ENCODE assay signal across 21 mouse cellular contexts in genomic region chr1:187803566-187803965, GRCm38 (mm10).
DNase-seq lines count a peak whose midpoint lies in the region; ATAC-seq and TF ChIP-seq lines count a peak whose summit lies in the region.
"Had no signal": no experiment of that assay in that cellular context is flagged by ENCODE, and none has a peak within 500 bp of the region (broad histone marks: within the 10 kb centered on the region; RNA-seq: fewer than 3 reads in every experiment).

No protein-coding gene starts in this region.

- H3K4me2 ChIP-seq in kidney, embryonic 14.5 days (replicated peaks; ENCODE audit: low read depth, low read length): no peak overlapping the region
- no peak overlapping the region for H3K4me2 ChIP-seq in neural tube, embryonic 12.5 days (replicated peaks)
- H3K4me2 ChIP-seq in limb, embryonic 12.5 days: peak overlapping the region; percentile 35
- H3K4me2 ChIP-seq: forebrain, embryonic 15.5 days; heart, embryonic 12.5 days; neural tube, embryonic 13.5 days had no signal

- H3K9ac ChIP-seq in kidney, embryonic 14.5 days (ENCODE audit: low read depth, low read length): no peak overlapping the region
- no peak overlapping the region for H3K9ac ChIP-seq in neural tube, embryonic 12.5 days
- H3K9ac ChIP-seq in limb, embryonic 12.5 days (replicated peaks): no peak overlapping the region
- H3K9ac ChIP-seq: forebrain, embryonic 15.5 days; heart, embryonic 12.5 days; liver, postnatal 0 days; neural tube, embryonic 13.5 days had no signal

- H3K9me3 ChIP-seq in kidney, embryonic 14.5 days (ENCODE audit: control insufficient read depth, low read length): no peaks in the 10 kb centered on the region
- H3K9me3 ChIP-seq in neural tube, embryonic 12.5 days: no peaks in the 10 kb centered on the region
- no peaks in the 10 kb centered on the region for H3K9me3 ChIP-seq in limb, embryonic 12.5 days
- H3K9me3 ChIP-seq: forebrain, embryonic 15.5 days; heart, embryonic 12.5 days; hindbrain, embryonic 10.5 days; neural tube, embryonic 13.5 days had no signal

- DNase-seq in kidney, adult 2 months: peak; percentile 43
- DNase-seq in neural tube, embryonic 10.5 days (ENCODE audit: extremely low spot score, low spot score): no peak
- DNase-seq in adrenal gland, adult 18-20 months (ENCODE audit: low spot score in 2 of 2): no peak
- no peak for DNase-seq in spleen, postnatal 14 days (ENCODE audit: low spot score in 2 of 2)
- DNase-seq: adrenal gland, postnatal 14 days; cerebellum, postnatal 36 days; liver; liver, postnatal 0 days; lung, postnatal 14 days; right cerebral cortex, postnatal 25 days; thymus, postnatal 25 days had no signal

- ATAC-seq in kidney, embryonic 14.5 days (ENCODE audit: low FRiP score, low TSS enrichment): no peak
- 0 out of 2 replicates have a peak, but pooled peaks have one; percentile 7 for ATAC-seq in neural tube, embryonic 12.5 days (ENCODE audit: low FRiP score, low read depth)
- ATAC-seq in limb, embryonic 12.5 days (ENCODE audit: insufficient number of reproducible peaks, insufficient read depth, low FRiP score, low TSS enrichment, low read depth): no peak
- ATAC-seq: forebrain, embryonic 15.5 days; liver, postnatal 0 days had no signal

- H3K27me3 ChIP-seq in kidney, adult 2 months (replicated peaks; ENCODE audit: control insufficient read depth, insufficient read depth, low read length): no peaks in the 10 kb centered on the region
- no peaks in the 10 kb centered on the region for H3K27me3 ChIP-seq in kidney, embryonic 14.5 days (ENCODE audit: control insufficient read depth, insufficient read depth, low read length)
- H3K27me3 ChIP-seq in neural tube, embryonic 12.5 days (replicated peaks): no peaks in the 10 kb centered on the region
- H3K27me3 ChIP-seq in limb, embryonic 12.5 days: no peaks in the 10 kb centered on the region; the same call in 1 of the 2 replicates
- H3K27me3 ChIP-seq: heart, embryonic 12.5 days had no signal

- H3K27ac ChIP-seq in kidney, adult 2 months (ENCODE audit: insufficient read depth, low read depth, low read length): no peak overlapping the region
- no peak overlapping the region for H3K27ac ChIP-seq in kidney, embryonic 14.5 days (ENCODE audit: low read depth, low read length)
- H3K27ac ChIP-seq in neural tube, embryonic 12.5 days: no peak overlapping the region
- no peak overlapping the region; the same call in 1 of the 2 replicates for H3K27ac ChIP-seq in limb, embryonic 12.5 days
- H3K27ac ChIP-seq: forebrain, embryonic 15.5 days; hindbrain, embryonic 10.5 days; left cerebral cortex, adult 2 months; neural tube, embryonic 13.5 days; stomach, postnatal 0 days had no signal

- no peak for TF ChIP-seq CTCF in kidney, adult 2 months (conservative IDR thresholded peaks at IDR 0.05; ENCODE audit: insufficient read depth, insufficient read length, low read depth, low read length)

- no peak overlapping the region for H3K4me3 ChIP-seq in kidney, adult 2 months (ENCODE audit: insufficient read depth, low read depth, low read length)
- no peak overlapping the region for H3K4me3 ChIP-seq in kidney, embryonic 14.5 days (ENCODE audit: low read length)
- no peak overlapping the region for H3K4me3 ChIP-seq in neural tube, embryonic 12.5 days
- H3K4me3 ChIP-seq in limb, embryonic 12.5 days (replicated peaks): no peak overlapping the region
- H3K4me3 ChIP-seq: erythroblast, embryonic 14.5 days; forebrain, embryonic 15.5 days; heart, embryonic 12.5 days; hindbrain, embryonic 10.5 days; left cerebral cortex, adult 2 months; neural tube, embryonic 13.5 days had no signal

- no peak for TF ChIP-seq POLR2A in kidney, adult 2 months (IDR thresholded peaks at IDR 0.05; ENCODE audit: low read depth, low read length)

- H3K36me3 ChIP-seq in kidney, adult 2 months (ENCODE audit: control insufficient read depth, insufficient read depth, low read length): no peaks in the 10 kb centered on the region
- H3K36me3 ChIP-seq in kidney, embryonic 14.5 days (ENCODE audit: control insufficient read depth, insufficient read depth, low read length): no peaks in the 10 kb centered on the region
- H3K36me3 ChIP-seq in neural tube, embryonic 12.5 days: no peaks in the 10 kb centered on the region
- H3K36me3 ChIP-seq in limb, embryonic 12.5 days: no peaks in the 10 kb centered on the region
- H3K36me3 ChIP-seq: forebrain, embryonic 15.5 days; heart, embryonic 12.5 days; hindbrain, embryonic 10.5 days; neural tube, embryonic 13.5 days had no signal

- peaks cover 4% of the 10 kb centered on the region for H3K4me1 ChIP-seq in kidney, adult 2 months (ENCODE audit: control insufficient read depth, insufficient read depth, low read length)
- peaks cover 16% of the 10 kb centered on the region for H3K4me1 ChIP-seq in kidney, embryonic 14.5 days (ENCODE audit: control insufficient read depth, insufficient read depth, low read length)
- peaks cover 26% of the 10 kb centered on the region; the same call in 1 of the 2 replicates for H3K4me1 ChIP-seq in neural tube, embryonic 12.5 days
- H3K4me1 ChIP-seq in limb, embryonic 12.5 days (replicated peaks): peaks cover 42% of the 10 kb centered on the region

- 42% methylated on average over 5 of the region's 5 CpGs for WGBS in kidney, adult 2 months
- WGBS in kidney, embryonic 14.5 days: 31% methylated on average over 5 of the region's 5 CpGs
- WGBS in neural tube, embryonic 12.5 days: 19% methylated on average over 5 of the region's 5 CpGs
- WGBS in limb, embryonic 12.5 days: 22% methylated on average over 5 of the region's 5 CpGs
